In genomic region chr10:94408356-94409146, GRCm38 (mm10) we compare ENCODE assay signal across 8 mouse cellular contexts.
DNase-seq lines count a peak whose midpoint lies in the region; ATAC-seq and TF ChIP-seq lines count a peak whose summit lies in the region.

No protein-coding gene starts in this region.

- peak; percentile 83 for DNase-seq in CD4-positive, CD25-positive, alpha-beta regulatory T cell, adult 2 months (ENCODE audit: low read depth, low spot score)
- DNase-seq in brain, embryonic 14.5 days (ENCODE audit: low read depth), result peak; percentile 94
- DNase-seq in liver, result peak; percentile 65
- DNase-seq in spleen, postnatal 36 days (ENCODE audit: low spot score in 2 of 2), result peak; percentile 33 to 51

- TF ChIP-seq CTCF in brain, embryonic 14.5 days (IDR thresholded peaks at IDR 0.05; ENCODE audit: borderline replicate concordance, extremely low read depth, insufficient read depth, insufficient read length), result peak; percentile 94

- WGBS in heart, embryonic 12.5 days, result 25% methylated on average over 22 of the region's 22 CpGs
- 22% methylated on average over 22 of the region's 22 CpGs for WGBS in kidney, embryonic 16.5 days

- H3K27me3 ChIP-seq in heart, embryonic 12.5 days (replicated peaks), result no peaks in the 10 kb centered on the region
- H3K27me3 ChIP-seq in kidney, embryonic 16.5 days (ENCODE audit: insufficient read depth, low read length), result 0 out of 2 replicates have a peak, but pooled peaks cover 3% of the 10 kb centered on the region

- H3K9me3 ChIP-seq in heart, embryonic 12.5 days (replicated peaks), result no peaks in the 10 kb centered on the region
- no peaks in the 10 kb centered on the region for H3K9me3 ChIP-seq in kidney, embryonic 16.5 days (ENCODE audit: low read length)

- peaks cover 18% of the 10 kb centered on the region for H3K4me1 ChIP-seq in heart, embryonic 12.5 days (replicated peaks)
- peaks cover 10% of the 10 kb centered on the region for H3K4me1 ChIP-seq in kidney, embryonic 16.5 days (ENCODE audit: insufficient read depth, low read length)

- H3K27ac ChIP-seq in heart, embryonic 12.5 days (ENCODE audit: poor library complexity, severe bottlenecking), result no peak overlapping the region
- 0 out of 2 replicates have a peak overlapping the region, but pooled peaks have one; percentile 3 for H3K27ac ChIP-seq in kidney, embryonic 16.5 days (ENCODE audit: low read length)

- peak overlapping the region; percentile 65 for H3K4me2 ChIP-seq in heart, embryonic 12.5 days
- peak overlapping the region; percentile 55 for H3K4me2 ChIP-seq in kidney, embryonic 16.5 days (replicated peaks; ENCODE audit: low read depth, low read length)

- no peak for TF ChIP-seq POLR2A in brain, embryonic 14.5 days (IDR thresholded peaks at IDR 0.05; ENCODE audit: borderline replicate concordance, extremely low read depth, insufficient read depth, insufficient read length, poor library complexity, severe bottlenecking)

- H3K9ac ChIP-seq in heart, embryonic 12.5 days, result peak overlapping the region; percentile 62; the same call in 1 of the 2 replicates
- peak overlapping the region; percentile 59 for H3K9ac ChIP-seq in kidney, embryonic 16.5 days (replicated peaks; ENCODE audit: low read length)

- peak; percentile 74 for ATAC-seq in erythroblast, adult 5-6 weeks (replicated peaks; ENCODE audit: low FRiP score, poor library complexity, severe bottlenecking)
- ATAC-seq in heart, embryonic 12.5 days (ENCODE audit: insufficient number of reproducible peaks, low FRiP score), result peak; percentile 41; the same call in 1 of the 2 replicates
- ATAC-seq in kidney, embryonic 16.5 days (ENCODE audit: low FRiP score, low TSS enrichment), result peak; percentile 73
- ATAC-seq in monocyte, adult 5-6 weeks (replicated peaks; ENCODE audit: insufficient number of reproducible peaks, low FRiP score, low TSS enrichment, poor library complexity, severe bottlenecking), result peak; percentile 84

- no peaks in the 10 kb centered on the region for H3K36me3 ChIP-seq in heart, embryonic 12.5 days
- H3K36me3 ChIP-seq in kidney, embryonic 16.5 days (ENCODE audit: insufficient read depth, low read length), result no peaks in the 10 kb centered on the region

- H3K4me3 ChIP-seq in heart, embryonic 12.5 days, result peak overlapping the region; percentile 40
- peak overlapping the region; percentile 37 for H3K4me3 ChIP-seq in kidney, embryonic 16.5 days (ENCODE audit: low read length)

Comparison
In these comparisons a context has a peak if more than half of its experiments do, and no peak if none do; other contexts are left out.
1. DNase-seq: peak in every context shown above with its lines; median percentile 94 in brain, embryonic 14.5 days; 83 in CD4-positive, CD25-positive, alpha-beta regulatory T cell, adult 2 months; 65 in liver; 42 in spleen, postnatal 36 days.